Mouse (Mus musculus) lung, adult 2 months (tissue): Measurements from ENCODE around the gene Mageb18.

Experiments used
- CTCF ChIP-seq: fragments of 200-500 bp; IDR thresholded peaks from 2 replicates; pipeline ENCODE4 v1.5.1; 2011; ENCODE audit warnings: mild to moderate bottlenecking, low read length, control low read depth; ENCODE audit not compliant: insufficient read depth
- POLR2A ChIP-seq: fragments of 200-500 bp; IDR thresholded peaks from 2 replicates; pipeline ENCODE4 v1.6.1; 2011; ENCODE audit warnings: low read depth, mild to moderate bottlenecking, control low read depth, low read length, borderline replicate concordance; ENCODE audit errors: extremely low read depth

DNA sequence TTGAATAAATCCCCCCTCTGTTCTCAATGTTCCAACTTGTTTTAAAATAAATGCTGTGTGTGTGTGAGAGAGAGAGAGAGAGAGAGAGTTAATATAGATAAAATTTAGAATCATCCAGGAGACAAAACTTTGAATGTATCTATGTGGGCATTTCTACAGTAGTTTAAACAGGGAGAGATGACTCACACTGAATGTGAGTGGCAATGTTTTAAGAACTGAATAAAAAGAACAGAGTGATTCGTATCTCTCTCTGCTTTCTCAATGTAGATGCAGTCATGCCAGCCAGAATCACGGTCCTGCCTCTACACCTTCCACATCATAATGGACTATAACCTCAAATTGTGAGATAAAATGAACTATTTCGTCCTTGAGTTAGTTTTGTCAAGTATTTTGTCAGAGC, 11.1 kb upstream of the Mageb18 start:
- TF ChIP-seq POLR2A = no peak
- TF ChIP-seq CTCF = no peak
